Mouse (Mus musculus) central nervous system, embryonic 18 days (tissue): ENCODE results near the gene Trex2. TPM values are rescaled to one million over a fixed set of nuclear protein-coding genes. Genes with fewer than 3 reads are reported as not detected.

ENCODE experiments used
- polyA plus RNA-seq: library from polyadenylated mRNA; depleted of rRNA; stranded (reverse); fragments of >200 nt; gene quantifications from 2 replicates; pipeline ENCODE4 v1.2.3, GENCODE M21; 2012; rRNA removed

Gene Trex2
- polyA plus RNA-seq: 0.26 TPM in 1 of 2 replicates, not detected in the other

DNA sequence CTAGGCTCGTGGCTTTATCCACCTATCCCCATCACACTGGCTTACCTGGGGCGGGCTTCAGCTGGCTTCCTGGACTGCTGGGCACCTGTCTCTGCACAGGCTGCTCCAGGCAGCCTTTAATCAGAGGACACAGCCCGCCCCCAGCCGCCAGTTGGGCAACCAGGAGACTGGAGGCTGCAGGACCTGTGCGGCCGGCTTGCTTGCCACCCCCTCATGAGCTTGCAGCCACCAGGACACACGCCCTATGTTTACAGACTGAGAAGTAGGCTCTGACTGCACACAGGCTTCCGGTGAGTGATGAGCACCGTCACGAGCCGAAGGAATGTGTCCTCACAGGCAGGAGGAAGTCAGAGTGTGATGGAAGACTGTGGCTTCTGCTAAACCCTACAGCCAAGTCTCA lies at the start of gene Trex2:
Gene Trex2 (minus strand): TSS at position 93 of the 400 bp plus-strand sequence.

DNA sequence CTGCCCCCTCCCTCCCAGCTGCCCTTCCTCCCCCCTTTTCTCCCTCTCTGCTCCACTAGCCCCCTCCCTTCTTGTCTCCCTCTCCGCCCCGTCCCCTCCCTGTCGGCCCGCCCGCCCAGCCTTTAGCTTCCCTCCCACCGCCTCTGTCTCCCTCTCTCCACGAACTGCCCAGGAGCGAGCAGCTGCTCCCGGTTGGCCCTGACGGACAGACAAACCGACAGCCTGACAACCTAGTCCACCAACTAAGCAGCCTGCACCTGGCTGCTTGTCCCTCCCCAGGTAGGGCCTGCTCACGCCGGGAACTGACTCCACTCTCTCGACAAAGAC lies 48.3 kb upstream of the Trex2 start, which contains the start of gene Bgn:
Gene Bgn (plus strand): TSS at position 119 of the 327 bp plus-strand sequence.

GRCm38 (mm10) chrX:73458877-73459392 lies 23.8 kb upstream of the Trex2 start, which contains the start of gene Haus7:
Gene Haus7 (minus strand): TSS chrX:73459044.

DNA sequence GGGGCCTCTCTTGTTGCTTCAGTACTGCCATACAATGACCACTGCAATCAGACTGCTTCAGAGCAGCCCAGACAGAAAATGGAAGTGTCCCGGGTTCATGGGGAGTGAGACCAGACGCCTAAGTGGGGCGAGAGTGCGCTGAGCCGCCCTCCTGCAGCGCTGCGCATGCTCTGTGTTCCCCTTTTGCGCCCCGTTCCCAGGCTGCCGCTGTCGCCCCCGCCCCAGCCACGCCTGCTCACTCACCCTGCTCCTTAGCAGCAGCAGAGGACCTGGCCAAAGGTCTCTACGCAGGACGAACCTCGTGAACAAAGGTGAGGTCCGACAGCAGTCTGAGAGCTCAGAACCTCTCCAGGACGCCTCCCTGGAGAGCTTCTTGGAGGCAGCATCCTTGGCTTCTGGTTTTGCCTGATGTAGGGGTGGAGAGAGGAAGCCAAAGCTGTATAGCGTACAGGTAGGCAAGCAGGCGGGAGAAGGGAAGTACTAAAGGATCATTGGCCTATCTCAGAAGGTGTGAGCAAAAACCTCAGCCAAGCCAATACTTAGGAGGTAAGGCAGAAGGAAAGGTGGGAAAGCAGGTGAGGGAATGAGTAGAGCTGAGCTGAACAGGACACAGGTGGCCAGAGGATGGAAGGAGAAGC lies 24.1 kb downstream of the Trex2 start, which contains the start of gene Zfp92:
Gene Zfp92 (plus strand): TSS at position 217 of the 638 bp plus-strand sequence.

DNA sequence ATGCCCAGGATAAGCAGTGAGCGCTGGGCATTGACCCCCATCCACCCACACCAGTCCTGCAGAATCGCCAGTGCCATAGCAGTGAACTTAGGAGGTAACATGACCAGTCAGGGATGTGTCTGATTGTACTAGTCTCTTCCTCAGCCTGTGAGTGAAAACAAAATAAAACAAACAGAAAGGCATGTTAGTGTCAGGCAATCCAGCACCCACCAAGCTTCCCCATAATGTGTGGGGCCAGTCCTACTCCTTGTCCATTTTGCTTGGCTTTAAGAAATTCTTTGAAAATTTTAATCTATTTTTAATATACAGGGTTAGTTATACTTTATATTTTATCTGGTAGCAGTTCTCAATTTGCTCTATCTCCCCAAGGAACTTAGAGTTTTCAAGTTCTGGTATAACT lies 36.5 kb downstream of the Trex2 start, which contains the start of gene Gm18336:
Gene Gm18336 (minus strand): TSS at position 101 of the 400 bp plus-strand sequence.

Other genes starting within 250 kb of the Trex2 start
- 3.5 and 7.2 TPM in 2 replicates for gene Xlr3b, start 243.1 kb downstream of the Trex2 start, polyA plus RNA-seq
- 0.13 and 0.47 TPM in 2 replicates for gene Xlr4b, start 221.0 kb downstream of the Trex2 start, polyA plus RNA-seq
- gene F8a, start 207.1 kb downstream of the Trex2 start, polyA plus RNA-seq: 13.1 and 15.3 TPM in 2 replicates
- 0.23 TPM in 1 of 2 replicates, not detected in the other for gene Xlr4c, start 192.2 kb downstream of the Trex2 start, polyA plus RNA-seq
- 0.08 and 0.12 TPM in 2 replicates for gene Xlr3c, start 170.0 kb downstream of the Trex2 start, polyA plus RNA-seq
- 0.07 TPM in 1 of 2 replicates, not detected in the other for gene Xlr5a, start 142.4 kb downstream of the Trex2 start, polyA plus RNA-seq
- gene Xlr5c, start 142.4 kb downstream of the Trex2 start, polyA plus RNA-seq: not detected in 2 replicates
- gene Gm45015, start 98.5 kb downstream of the Trex2 start, polyA plus RNA-seq: not detected in 2 replicates
- gene Zfp275, start 92.7 kb downstream of the Trex2 start, polyA plus RNA-seq: 20.4 and 21.9 TPM in 2 replicates
- 0.16 and 0.26 TPM in 2 replicates for gene Gm18336, start 36.6 kb downstream of the Trex2 start, polyA plus RNA-seq
- gene Zfp92, start 24.2 kb downstream of the Trex2 start, polyA plus RNA-seq: 2.9 and 3.0 TPM in 2 replicates
- 46.5 and 50.4 TPM in 2 replicates for gene Haus7, start 23.7 kb upstream of the Trex2 start, polyA plus RNA-seq
- 34.7 and 51.7 TPM in 2 replicates for gene Bgn, start 48.3 kb upstream of the Trex2 start, polyA plus RNA-seq
- 16.9 and 17.8 TPM in 2 replicates for gene Atp2b3, start 67.7 kb upstream of the Trex2 start, polyA plus RNA-seq
- gene Dusp9, start 204.1 kb upstream of the Trex2 start, polyA plus RNA-seq: 0.28 and 0.40 TPM in 2 replicates
- gene Pnck, start 224.8 kb upstream of the Trex2 start, polyA plus RNA-seq: 226 and 244 TPM in 2 replicates
- 62.3 and 69.2 TPM in 2 replicates for gene Slc6a8, start 237.8 kb upstream of the Trex2 start, polyA plus RNA-seq